Mouse (Mus musculus) CH12.LX (cell line): ENCODE measurements around the gene Caprin2.

Experiments
- BHLHE40 ChIP-seq: IDR thresholded peaks from 2 replicates; pipeline ENCODE4 v1.6.1; 2011; ENCODE audit warnings: mild to moderate bottlenecking, low read depth, low read length, improper control_type of control experiment
- CHD1 ChIP-seq: IDR thresholded peaks from 2 replicates; pipeline ENCODE4 v1.6.1; 2012; ENCODE audit warnings: low read depth, low read length, improper control_type of control experiment, inconsistent platforms
- CTCF ChIP-seq, 2 experiments: IDR thresholded peaks in 1 of 2; conservative IDR thresholded peaks in 1 of 2; 2 replicates each; pipeline ENCODE4 v1.5.1; 2011 to 2012; ENCODE audit warnings: low read depth in 2 of 2, low read length in 2 of 2, improper control_type of control experiment in 1 of 2, inconsistent platforms in 1 of 2, mild to moderate bottlenecking in 1 of 2, moderate library complexity in 1 of 2
- ETS1 ChIP-seq: conservative IDR thresholded peaks from 2 replicates; pipeline ENCODE4 v1.6.1; 2012; ENCODE audit warnings: low read depth, mild to moderate bottlenecking, inconsistent platforms, low read length, improper control_type of control experiment, moderate library complexity
- MAFK ChIP-seq: IDR thresholded peaks from 2 replicates; pipeline ENCODE4 v1.6.1; 2011; ENCODE audit warnings: low read length, improper control_type of control experiment; ENCODE audit not compliant: insufficient replicate concordance
- POLR2A ChIP-seq: IDR thresholded peaks from 2 replicates; pipeline ENCODE4 v1.6.1; 2011; ENCODE audit warnings: low read depth, mild to moderate bottlenecking, improper control_type of control experiment, low read length
- RAD21 ChIP-seq: IDR thresholded peaks from 2 replicates; pipeline ENCODE4 v1.6.1; 2011; ENCODE audit warnings: low read depth, mild to moderate bottlenecking, low read length, improper control_type of control experiment, moderate library complexity
- TBP ChIP-seq: conservative IDR thresholded peaks from 2 replicates; pipeline ENCODE4 v1.6.1; 2011; ENCODE audit warnings: low read depth, low read length, improper control_type of control experiment
- USF2 ChIP-seq: conservative IDR thresholded peaks from 2 replicates; pipeline ENCODE4 v1.6.1; 2011; ENCODE audit warnings: low read depth, low read length, improper control_type of control experiment
- ZKSCAN1 ChIP-seq: IDR thresholded peaks from 2 replicates; pipeline ENCODE4 v1.6.1; 2012; ENCODE audit warnings: low read depth, inconsistent platforms, low read length, improper control_type of control experiment, borderline replicate concordance

- TF ChIP-seq CTCF (conservative IDR thresholded peaks at IDR 0.05 in 1 of 2, IDR thresholded peaks at IDR 0.05 in 1 of 2; ENCODE audit: low read depth in 2 of 2, low read length in 2 of 2), result no peak
- no peak for TF ChIP-seq ZKSCAN1
- TF ChIP-seq CHD1, result peak; percentile 93; the same call in 1 of the 2 replicates
- peak; percentile 95 for TF ChIP-seq POLR2A
- peak; percentile 36; the same call in 1 of the 2 replicates for TF ChIP-seq BHLHE40
- no peak for TF ChIP-seq USF2
- no peak for TF ChIP-seq ETS1
- no peak for TF ChIP-seq MAFK
- peak; percentile 82 for TF ChIP-seq TBP
- no peak for TF ChIP-seq RAD21
Measured at GRCm38 (mm10) chr6:148830748-148831727, 65.0 kb downstream of the Caprin2 start, which contains the start of gene Ipo8.
